Mouse (Mus musculus): ENCODE results near the gene Scn9a.

Scn9a gene

GRCm38 (mm10) chr2:66634580-66635359, at the start of gene Scn9a:
Scn9a (minus strand) TSS chr2:66634962.
- no peak for DNase-seq (ENCODE audit: low spot score)

- DNase-seq (ENCODE audit: low spot score) = no peak
These were observed 27.2 kb upstream of the Scn9a start for GRCm38 (mm10) chr2:66661988-66662387.

- no peak for DNase-seq (ENCODE audit: low spot score)
These were observed 21.7 kb upstream of the Scn9a start for GRCm38 (mm10) chr2:66656430-66656829.

- no peak for DNase-seq (ENCODE audit: low spot score)
These were observed 20.7 kb upstream of the Scn9a start for GRCm38 (mm10) chr2:66655431-66655830.

GRCm38 (mm10) chr2:66644384-66644783, 9.6 kb upstream of the Scn9a start:
- no peak for DNase-seq (ENCODE audit: low spot score)

GRCm38 (mm10) chr2:66632728-66633127, 2.0 kb downstream of the Scn9a start:
- no peak for DNase-seq (ENCODE audit: low spot score)

GRCm38 (mm10) chr2:66611091-66611490, 23.7 kb downstream of the Scn9a start:
- no peak for DNase-seq (ENCODE audit: low spot score)

GRCm38 (mm10) chr2:66597313-66597712, 37.4 kb downstream of the Scn9a start:
- DNase-seq (ENCODE audit: low spot score) = no peak

- DNase-seq (ENCODE audit: low spot score) = no peak
These were observed 38.6 kb downstream of the Scn9a start for GRCm38 (mm10) chr2:66596145-66596544.

- no peak for DNase-seq (ENCODE audit: low spot score)
These were observed 44.6 kb downstream of the Scn9a start for GRCm38 (mm10) chr2:66590151-66590550.

- no peak for DNase-seq (ENCODE audit: low spot score)
These were observed 54.5 kb downstream of the Scn9a start for GRCm38 (mm10) chr2:66580026-66580808.

- DNase-seq (ENCODE audit: low spot score) = no peak
These were observed 86.5 kb downstream of the Scn9a start for GRCm38 (mm10) chr2:66548254-66548653.

- no peak for DNase-seq (ENCODE audit: low spot score)
These were observed 114.8 kb downstream of the Scn9a start for GRCm38 (mm10) chr2:66519966-66520365.

- DNase-seq (ENCODE audit: low spot score) = no peak
These were observed 123.3 kb downstream of the Scn9a start for GRCm38 (mm10) chr2:66511424-66511823.

- no peak for DNase-seq (ENCODE audit: low spot score)
These were observed 126.7 kb downstream of the Scn9a start for GRCm38 (mm10) chr2:66508032-66508431.

- DNase-seq (ENCODE audit: low spot score) = no peak
These were observed 127.1 kb downstream of the Scn9a start for GRCm38 (mm10) chr2:66507616-66508015.

GRCm38 (mm10) chr2:66502158-66502557, 132.6 kb downstream of the Scn9a start:
- DNase-seq (ENCODE audit: low spot score) = no peak

GRCm38 (mm10) chr2:66494556-66494955, 140.2 kb downstream of the Scn9a start:
- no peak for DNase-seq (ENCODE audit: low spot score)

GRCm38 (mm10) chr2:66478395-66478794, 156.4 kb downstream of the Scn9a start:
- DNase-seq (ENCODE audit: low spot score) = no peak

GRCm38 (mm10) chr2:66473181-66473822, 161.5 kb downstream of the Scn9a start:
- no peak for DNase-seq (ENCODE audit: low spot score)

- no peak for DNase-seq (ENCODE audit: low spot score)
These were observed 169.3 kb downstream of the Scn9a start for GRCm38 (mm10) chr2:66465484-66465883.

- DNase-seq (ENCODE audit: low spot score) = no peak
These were observed 169.8 kb downstream of the Scn9a start for GRCm38 (mm10) chr2:66464874-66465458.

All from testis, postnatal 10 days (tissue).